Mouse (Mus musculus) C2C12 (cell line): ENCODE data around the gene Krtap5-2.
"Not testable (repeated sequence)": the region's sequence is repeated elsewhere in the genome, so short reads cannot be mapped to it uniquely, and the experiment has no call there.

ENCODE experiments used
- CTCF ChIP-seq: IDR thresholded peaks from one replicate; pipeline ENCODE4 v1.5.1; 2011; ENCODE audit not compliant: control insufficient read depth, insufficient read depth, insufficient read length
- MYOD1 ChIP-seq: IDR thresholded peaks from one replicate; pipeline ENCODE4 v1.6.1; 2011; ENCODE audit warnings: low read depth; ENCODE audit not compliant: control insufficient read depth, insufficient read length
- MYOG ChIP-seq: IDR thresholded peaks from one replicate; pipeline ENCODE4 v1.6.1; 2011; ENCODE audit not compliant: control insufficient read depth, insufficient read length; ENCODE audit errors: extremely low read depth
- USF1 ChIP-seq: IDR thresholded peaks from one replicate; pipeline ENCODE4 v1.6.1; 2011; ENCODE audit warnings: low read depth, mild to moderate bottlenecking, control low read depth, moderate library complexity

DNA sequence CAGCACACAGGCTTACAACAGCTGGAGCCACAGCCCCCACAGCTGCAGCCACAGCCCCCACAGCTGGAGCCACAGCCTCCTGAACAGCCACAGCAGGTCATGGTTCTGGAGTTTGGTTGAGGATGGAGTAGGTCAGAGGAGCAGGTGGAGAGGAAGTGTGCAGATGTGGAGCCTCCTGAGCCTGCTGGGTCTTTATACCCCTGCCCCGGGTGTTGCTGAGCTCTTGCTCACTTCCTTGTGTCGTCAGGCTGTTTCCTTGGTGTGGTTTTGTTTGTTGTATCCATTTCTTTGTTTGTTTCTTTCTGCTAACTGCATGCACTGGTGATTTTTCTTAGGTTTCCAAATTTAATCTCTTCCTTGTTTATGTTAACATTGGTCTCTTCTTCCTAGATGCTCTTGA, 39.9 kb downstream of the Krtap5-2 start, which contains the start of gene Gm39115:
- not testable (repeated sequence) for TF ChIP-seq CTCF, MYOG, USF1, MYOD1
